Mouse (Mus musculus): ENCODE results near the gene Gnb5.

- no peak for TF ChIP-seq CTCF (IDR thresholded peaks at IDR 0.05; ENCODE audit: control insufficient read depth, insufficient read depth, insufficient read length)
- no peak for TF ChIP-seq USF1 (IDR thresholded peaks at IDR 0.05; ENCODE audit: low read depth)
- TF ChIP-seq CEBPB (IDR thresholded peaks at IDR 0.05; ENCODE audit: low read depth), result no peak
- no peak for TF ChIP-seq MAX (IDR thresholded peaks at IDR 0.05)
These were observed 16.2 kb downstream of the Gnb5 start for GRCm38 (mm10) chr9:75322099-75322885.

Data from C2C12 (cell line).